Mouse (Mus musculus): ENCODE data around the gene Ncoa3.

DNA sequence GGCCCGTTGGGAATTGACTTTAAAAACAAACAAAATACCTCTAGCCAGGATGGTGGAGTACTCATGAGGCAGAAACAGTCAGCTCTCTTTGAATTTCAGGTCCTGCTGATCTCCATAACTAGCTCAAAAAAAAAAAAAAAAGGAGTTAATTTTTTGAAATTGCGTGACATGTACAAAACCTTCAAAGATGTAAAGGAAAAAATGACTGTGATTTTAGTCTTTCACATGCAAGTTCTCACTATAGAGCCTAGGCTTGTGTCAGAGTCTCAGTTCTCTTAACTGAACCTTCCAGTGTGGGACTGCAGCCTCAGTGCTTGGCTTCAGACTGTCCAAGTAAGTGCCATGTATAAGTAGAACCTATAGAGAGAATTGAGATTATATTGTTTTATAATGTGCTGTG is 27.6 kb downstream of the Ncoa3 start:
- no peak for TF ChIP-seq POLR2A (IDR thresholded peaks at IDR 0.05; ENCODE audit: borderline replicate concordance, extremely low read depth, insufficient read depth, insufficient read length, poor library complexity, severe bottlenecking)
- no peak for TF ChIP-seq CTCF (IDR thresholded peaks at IDR 0.05; ENCODE audit: borderline replicate concordance, extremely low read depth, insufficient read depth, insufficient read length)
